Mouse (Mus musculus) lung, postnatal 0 days (tissue): Measurements from ENCODE around the gene Glt8d2.

Source experiments
- CTCF ChIP-seq: IDR thresholded peaks from 2 replicates; pipeline ENCODE4 v1.5.1; 2016; ENCODE audit warnings: antibody characterized with exemption, mild to moderate bottlenecking
- EP300 ChIP-seq: IDR thresholded peaks from 2 replicates; pipeline ENCODE4 v1.6.1; 2016; ENCODE audit warnings: antibody characterized with exemption, mild to moderate bottlenecking, control low read depth

GRCm38 (mm10) chr10:82647205-82647811, 43.1 kb downstream of the Glt8d2 start:
- TF ChIP-seq CTCF (no peak), EP300 (no peak)
